Mouse (Mus musculus): ENCODE results near the gene Ddx50.

The Ddx50 gene

DNA sequence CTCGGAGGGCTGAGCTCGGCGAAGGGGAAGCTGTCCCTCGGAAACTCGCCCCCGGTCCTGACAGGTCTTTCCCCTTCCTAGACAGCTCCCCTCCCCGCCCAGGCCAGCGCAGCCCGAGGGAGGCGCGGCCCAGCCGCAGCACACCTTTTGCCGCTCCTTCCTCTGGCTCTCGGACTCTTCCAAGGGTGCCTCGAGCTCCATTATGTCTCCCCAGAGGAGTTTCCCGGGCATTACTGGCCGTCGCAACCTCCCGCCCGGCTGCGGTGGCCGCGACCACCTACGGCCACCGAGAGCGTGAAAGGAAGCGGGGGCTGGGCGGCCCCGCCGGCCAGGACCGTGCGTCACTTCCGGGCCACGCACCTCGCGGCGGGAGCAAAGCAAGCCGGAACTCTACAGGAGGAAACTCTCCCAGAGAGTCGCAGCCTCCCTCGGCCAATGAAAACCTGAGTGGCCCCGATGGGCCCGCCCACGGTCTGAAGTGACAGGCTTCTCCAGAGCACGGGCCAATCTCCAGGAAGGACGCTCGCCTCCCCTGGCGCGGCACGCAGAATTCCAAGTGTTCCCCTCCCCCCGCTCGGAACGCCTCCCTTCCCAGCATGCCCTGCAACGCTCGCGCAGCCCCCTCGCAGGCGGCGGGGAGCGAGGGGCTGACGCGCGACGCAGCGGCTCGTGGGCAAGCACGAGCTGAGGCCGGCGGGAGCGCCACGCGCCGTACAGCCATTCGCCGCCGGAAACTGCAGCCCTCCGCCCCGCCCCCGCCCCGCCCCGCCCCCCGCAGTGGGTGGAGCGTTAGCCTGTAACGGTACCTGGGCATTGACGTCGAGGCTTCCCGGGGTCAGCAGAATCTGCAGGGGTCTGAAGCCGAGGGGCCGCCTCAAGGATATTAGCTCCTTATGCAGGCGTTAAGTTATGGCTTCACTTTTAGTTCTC lies at the start of gene Ddx50:
Gene Ddx50 (minus strand): TSS at position 338 of the 930 bp plus-strand sequence.
- in situ Hi-C loops (cut with MboI, MseI): no loop called here

DNA sequence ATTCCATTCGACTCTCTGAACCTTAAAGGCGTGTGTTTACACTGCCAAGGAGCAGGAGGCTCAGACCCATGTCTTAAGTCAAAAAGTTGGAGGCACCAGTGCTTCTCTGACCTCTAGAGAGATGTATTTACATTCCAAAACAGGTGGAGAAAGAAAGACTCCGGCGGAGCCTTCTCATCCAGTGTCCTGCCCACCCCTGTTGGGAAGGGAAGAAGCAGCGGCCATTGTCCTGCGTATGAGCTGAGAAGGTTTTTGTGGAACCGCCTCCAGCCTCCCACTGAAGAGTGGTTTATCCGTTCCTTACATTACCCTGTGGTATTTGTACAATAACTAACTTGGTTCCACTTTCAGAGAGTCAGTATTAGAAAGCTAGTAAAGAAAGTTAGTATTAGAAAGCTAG lies 41.8 kb upstream of the Ddx50 start:
- in situ Hi-C loops (cut with MboI, MseI): no loop called here

DNA sequence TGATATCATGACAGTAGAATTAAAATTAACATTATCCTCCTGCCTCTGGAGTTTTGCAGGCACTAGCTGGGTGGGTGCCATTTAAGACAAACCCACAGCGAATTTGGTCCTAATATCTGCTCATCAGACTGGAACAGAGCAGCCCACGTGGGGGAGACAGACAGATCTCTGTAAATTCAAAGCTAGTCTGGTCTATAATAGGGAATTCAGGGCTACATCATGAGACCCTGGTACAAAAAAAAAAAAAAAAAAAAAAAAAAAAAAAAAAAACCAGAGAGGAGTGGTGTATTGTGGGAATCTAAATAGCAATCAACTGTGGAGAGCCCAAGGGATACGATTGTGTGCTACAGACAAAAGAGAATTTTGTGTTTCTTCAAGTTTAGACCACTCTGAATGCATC lies 41.2 kb upstream of the Ddx50 start:
- in situ Hi-C loops (cut with MboI, MseI): no loop called here

DNA sequence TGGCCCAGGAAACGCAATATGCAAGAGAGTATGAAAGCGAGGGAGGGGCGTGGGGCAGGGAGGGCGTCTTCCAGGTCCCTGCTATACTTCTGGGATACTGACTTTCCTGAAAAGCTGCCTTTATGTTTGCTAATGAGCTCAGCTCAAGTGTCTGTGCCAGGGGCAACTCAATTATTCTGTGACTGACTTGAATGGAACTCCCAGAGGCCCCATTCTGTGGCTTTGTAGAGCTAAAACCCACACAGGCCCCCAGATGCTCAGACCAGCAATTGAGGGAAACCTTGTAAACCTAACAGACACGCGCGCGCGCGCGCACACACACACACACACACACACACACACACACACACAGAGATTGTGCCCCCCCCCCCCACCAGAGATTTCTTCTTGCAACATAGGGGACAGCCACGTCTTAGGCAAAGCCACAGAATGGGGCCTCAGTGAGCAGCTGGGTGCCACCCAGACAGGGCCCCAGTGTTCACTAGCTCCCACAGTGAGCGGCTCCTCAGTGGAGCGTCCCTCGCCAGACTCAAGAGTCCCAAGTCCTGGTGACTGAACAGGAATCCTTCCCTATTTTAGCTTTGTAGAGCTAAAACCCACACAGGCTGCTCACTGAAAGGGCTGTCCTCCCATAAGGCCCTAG lies 36.1 kb upstream of the Ddx50 start:
- in situ Hi-C loops (cut with MboI, MseI): loop anchor here in 1 of 2 experiments (10.0 kb wide), 1 partner anchor 712 kb away; the partner anchor contains the start of gene Col13a1

DNA sequence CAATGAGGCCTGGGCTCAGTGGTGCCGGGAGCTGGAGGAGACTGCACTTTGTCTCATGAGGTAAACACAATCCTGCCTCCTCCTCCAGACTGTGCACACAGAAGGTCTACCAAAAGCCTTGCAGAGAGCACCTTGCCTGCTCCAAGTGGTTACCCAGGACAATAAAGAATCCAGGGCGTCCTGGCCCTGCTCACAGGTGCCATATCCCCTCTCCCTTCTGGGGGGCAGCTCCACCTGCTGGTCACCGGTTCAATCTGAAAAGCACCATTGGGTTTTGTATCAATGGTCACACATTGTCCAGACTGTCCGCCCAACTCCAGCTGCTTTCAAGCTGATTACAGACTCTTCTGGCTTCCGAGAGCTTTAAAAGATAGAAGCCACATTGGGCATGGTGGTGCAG lies 32.0 kb upstream of the Ddx50 start:
- in situ Hi-C loops (cut with MboI, MseI): loop anchor here in 1 of 2 experiments (10.0 kb wide), 1 partner anchor 708 kb away; the partner anchor contains the start of gene Col13a1

DNA sequence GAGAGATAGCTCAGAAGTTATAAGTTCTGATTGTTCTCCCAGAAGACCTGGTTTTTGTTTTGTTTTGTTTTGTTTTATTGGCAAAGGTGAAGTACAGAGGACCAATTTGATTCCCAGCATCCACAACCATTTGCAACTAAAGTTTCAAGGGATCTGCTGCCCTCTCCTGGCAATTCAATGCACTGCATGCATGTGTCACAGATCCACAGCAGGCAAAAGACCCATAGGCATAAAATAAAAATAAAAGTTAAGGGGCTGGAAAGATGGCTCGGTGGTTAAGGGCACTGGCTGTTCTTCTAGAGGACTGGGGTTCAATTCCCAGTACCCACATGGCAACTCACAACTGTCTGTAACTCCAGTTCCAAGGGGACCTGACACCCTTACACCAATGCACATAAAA lies 28.8 kb upstream of the Ddx50 start:
- in situ Hi-C loops (cut with MboI, MseI): loop anchor here in 1 of 2 experiments (10.0 kb wide), 1 partner anchor 705 kb away; the partner anchor contains the start of gene Col13a1

DNA sequence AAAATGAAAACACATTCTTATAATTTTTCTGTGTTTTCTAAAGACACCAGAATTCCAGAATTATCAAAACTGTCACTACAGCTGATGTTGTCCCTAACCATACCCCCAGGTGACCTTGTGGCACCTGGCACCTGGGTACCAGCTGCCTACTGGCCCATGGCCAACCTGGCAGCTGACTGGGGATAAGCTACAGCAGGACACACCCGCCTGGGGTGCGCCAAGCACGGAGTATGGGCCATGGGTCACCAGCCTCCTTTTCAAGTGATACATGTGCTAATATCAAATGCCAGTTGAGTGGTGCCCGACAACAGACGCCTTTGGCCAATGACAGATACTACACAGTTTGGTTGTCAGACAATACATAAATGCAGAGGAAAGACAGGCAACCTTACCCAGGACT lies 26.3 kb upstream of the Ddx50 start:
- in situ Hi-C loops (cut with MboI, MseI): no loop called here

DNA sequence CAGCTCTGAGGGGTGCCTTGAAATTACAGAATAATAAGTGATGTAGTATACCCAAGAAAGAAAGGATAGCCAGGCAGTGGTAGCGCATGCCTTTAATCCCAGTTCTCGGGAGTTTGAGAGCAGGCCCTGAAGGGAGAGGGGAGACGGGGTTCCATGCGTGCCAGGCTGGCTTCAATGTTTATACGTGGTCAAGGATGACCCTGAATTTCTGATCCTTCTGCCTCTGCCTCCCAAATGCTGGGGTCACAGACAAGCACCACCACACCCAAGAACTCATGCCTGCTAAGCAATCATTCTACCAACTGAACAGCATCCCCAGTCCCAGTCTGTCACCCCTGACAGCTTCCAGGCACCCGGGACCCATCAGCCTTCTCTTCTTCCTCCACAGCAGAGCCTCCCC lies 25.2 kb upstream of the Ddx50 start:
- in situ Hi-C loops (cut with MboI, MseI): no loop called here

DNA sequence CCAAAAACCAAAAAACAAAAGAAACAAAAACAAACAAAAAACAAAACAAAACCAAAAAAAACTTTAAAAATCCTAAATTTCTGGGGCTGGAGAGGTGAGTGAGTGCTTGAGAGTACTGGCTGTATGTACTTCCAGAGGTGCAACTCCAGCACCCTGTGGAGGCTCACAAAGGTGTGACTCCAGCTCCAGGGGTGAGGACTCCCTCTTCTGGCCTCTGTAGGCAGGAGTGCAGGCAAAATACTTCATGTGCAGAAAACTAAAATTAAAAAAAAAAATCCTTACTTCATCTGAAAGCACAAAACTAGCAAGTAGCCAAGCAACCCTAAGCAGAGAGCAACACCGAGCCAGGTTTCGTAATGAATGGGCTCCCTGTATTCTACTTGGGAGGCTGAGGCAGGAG lies 21.3 kb upstream of the Ddx50 start:
- in situ Hi-C loops (cut with MboI, MseI): no loop called here

DNA sequence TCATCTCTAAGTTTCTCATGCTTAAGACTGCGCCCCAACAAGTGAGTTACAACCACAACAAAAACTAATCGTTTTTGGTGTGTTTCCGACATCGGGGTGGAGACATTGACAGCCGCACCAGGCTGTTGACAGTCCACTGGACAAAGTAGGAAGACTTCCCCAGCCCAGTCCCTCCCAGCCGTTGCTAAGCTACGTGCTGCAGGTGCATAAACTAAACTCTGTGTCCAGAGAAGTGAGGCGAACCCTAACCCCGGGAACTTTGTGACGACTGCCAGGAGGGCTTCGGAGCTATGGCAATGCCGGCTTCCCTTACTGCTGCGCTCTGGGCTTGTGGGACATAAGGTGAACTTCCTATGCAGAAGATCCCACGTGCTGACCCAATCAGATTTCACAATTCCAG lies 18.2 kb upstream of the Ddx50 start:
- in situ Hi-C loops (cut with MboI, MseI): no loop called here

DNA sequence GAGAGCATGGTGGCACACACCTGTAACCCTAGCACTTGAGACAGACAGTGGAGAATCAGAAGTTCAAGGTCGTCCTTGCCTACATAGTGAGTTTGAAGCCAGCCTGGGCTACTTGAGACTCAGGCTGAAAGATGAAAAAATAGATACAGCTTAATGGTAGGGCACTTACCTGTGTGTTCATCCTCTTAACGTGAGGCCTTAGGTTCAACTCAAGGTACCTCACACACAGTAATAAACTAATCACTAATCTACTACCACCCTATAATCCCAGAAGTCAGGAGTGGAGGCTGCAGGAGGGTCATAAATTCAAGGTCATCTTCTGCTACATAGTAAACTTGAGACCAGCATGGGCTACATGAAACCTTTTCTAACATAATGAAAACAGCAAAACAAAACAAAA lies 17.4 kb upstream of the Ddx50 start:
- in situ Hi-C loops (cut with MboI, MseI): no loop called here

DNA sequence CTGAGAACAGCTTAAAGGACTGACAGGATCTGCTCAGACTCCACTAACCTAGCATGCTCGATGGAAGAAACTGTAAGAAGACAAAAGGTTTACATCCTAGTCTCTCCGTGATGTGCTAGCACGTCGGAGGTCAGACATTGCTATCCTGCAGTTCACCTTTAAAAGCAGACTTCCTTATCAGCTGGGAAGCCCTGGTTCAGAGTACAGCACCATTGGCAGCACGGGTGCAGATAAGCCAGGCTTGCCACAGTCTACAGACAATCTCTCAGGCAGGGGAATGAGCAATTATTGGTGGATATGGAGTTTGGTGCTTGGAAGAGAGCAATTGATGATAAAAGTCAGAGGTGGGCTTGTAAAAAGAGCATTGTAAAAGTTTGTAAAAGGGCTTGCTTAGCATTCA lies 17.0 kb upstream of the Ddx50 start:
- in situ Hi-C loops (cut with MboI, MseI): no loop called here

DNA sequence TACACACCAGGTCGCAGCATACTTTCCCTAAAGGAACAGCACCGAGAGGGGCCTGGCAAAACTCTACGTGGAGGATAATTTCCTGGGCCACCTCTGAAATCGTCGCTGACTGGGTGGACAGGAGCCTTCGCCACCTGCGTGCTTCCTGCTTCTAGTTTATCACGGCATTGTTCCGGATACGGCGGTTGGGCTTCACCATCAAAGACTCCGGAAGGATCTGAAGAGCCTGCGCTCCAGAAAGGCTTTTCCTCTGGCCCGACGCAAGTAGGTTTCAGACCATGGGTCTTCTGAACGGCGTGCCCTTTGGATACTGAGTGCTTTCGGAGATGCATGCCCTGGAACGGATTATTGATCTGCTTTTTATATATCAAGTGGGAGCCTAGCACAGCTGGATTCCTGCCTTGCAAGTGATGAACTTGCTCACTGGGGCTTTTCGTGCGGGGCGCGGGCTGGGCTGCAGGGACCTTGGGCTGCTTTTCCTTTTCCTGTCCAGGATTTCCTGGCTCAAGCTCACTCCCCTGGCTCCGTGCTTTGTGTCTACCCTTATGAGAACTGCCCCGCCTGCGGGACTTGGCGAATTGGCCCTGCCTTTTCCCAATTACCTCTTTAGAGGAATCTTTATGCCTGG lies 14.1 kb upstream of the Ddx50 start:
- in situ Hi-C loops (cut with MboI, MseI): no loop called here

DNA sequence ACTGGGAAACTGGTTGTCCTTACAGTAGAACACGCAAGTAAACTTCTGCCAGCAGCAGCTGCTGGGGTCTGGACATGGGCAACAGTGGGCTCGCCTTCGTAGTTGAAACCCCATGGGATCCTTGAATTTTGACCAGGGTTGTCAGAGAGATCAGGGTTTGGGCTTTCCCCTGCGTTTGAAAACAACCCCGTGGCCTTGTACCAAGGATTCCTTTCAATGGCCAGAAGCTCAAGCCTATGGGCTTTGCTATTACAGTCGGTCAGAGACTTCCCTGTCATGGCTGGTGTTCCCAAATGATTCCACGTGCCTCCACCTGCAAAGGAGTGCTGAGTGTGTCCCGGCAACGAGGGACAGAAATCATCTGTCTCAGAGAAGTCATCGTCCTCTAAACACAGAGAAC lies 13.2 kb upstream of the Ddx50 start:
- in situ Hi-C loops (cut with MboI, MseI): no loop called here

DNA sequence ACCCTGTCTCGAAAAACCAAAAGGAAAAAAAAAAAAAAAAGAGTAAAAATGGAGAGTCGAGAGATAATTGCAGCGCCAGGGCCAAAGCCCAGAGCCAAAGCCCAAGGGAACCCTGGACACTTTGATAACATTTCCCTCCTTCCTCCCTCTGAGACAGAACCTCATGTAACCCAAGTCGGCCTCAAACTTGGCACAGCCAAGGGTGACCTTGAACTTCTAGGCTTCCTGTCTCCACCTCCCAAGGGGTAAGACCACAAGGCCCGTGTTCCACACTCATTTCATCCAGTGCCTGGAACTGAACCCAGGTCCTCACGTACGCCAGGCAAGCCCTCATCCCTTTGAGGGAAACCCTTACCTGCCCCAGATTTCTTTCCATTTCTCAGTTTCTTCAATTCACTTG lies 5.7 kb upstream of the Ddx50 start:
- in situ Hi-C loops (cut with MboI, MseI): no loop called here

DNA sequence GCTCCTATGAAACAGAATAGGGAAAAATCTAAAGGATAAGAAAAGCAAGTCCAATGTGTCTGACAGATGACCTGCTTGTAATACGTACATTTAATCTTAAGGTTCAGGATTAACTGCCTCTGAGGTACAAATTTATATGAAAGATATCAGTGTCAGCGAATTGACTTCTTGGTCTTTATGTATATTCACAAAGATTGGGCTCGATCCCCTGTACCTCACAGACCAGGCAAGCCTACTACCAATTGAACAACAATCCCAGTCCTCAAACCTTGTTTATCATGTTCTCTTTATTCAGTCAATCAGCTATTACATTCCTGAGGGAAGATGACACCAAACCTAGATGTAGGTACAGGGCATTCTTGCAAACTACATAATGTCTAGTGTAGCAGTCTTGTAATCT lies 943 bp upstream of the Ddx50 start:
- in situ Hi-C loops (cut with MboI, MseI): no loop called here

DNA sequence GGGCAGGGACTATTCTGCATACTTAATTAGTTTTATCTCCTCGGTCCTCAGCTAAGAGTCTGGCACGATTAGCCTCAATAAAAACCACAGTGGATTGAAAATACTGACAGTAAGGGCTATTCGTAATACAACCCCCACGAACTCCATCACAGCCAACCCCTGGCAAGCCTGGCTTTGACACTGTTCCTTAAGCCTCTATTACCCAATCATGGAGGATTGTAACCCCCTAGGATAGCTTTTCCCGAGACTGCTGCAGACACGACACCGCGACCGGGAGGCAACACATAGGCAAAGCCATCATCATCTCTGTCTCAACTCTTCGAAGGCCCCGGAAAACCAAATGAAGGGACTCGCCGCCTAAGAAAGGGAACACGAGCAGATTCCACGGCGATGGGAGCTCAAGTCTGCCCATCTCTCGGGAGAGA lies 648 bp downstream of the Ddx50 start:
- in situ Hi-C loops (cut with MboI, MseI): no loop called here

DNA sequence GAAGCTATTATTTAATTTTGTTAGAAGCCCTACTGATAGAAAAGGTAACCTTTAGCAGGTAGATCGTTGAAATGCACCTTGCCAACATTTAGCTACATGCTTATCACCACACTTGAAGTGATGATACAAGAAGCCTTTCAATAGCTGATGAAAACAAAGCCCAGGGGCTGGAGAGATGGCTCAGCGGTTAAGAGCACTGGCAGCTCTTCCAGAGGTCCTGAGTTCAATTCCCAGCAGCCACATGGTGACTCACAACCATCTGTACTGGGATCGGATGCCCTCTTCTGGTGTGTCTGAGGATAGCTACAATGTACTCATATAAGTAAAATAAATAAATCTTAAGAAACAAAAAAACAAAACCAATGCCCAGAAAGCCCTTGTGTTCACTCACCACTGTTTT lies 46.9 kb downstream of the Ddx50 start:
- in situ Hi-C loops (cut with MboI, MseI): no loop called here

DNA sequence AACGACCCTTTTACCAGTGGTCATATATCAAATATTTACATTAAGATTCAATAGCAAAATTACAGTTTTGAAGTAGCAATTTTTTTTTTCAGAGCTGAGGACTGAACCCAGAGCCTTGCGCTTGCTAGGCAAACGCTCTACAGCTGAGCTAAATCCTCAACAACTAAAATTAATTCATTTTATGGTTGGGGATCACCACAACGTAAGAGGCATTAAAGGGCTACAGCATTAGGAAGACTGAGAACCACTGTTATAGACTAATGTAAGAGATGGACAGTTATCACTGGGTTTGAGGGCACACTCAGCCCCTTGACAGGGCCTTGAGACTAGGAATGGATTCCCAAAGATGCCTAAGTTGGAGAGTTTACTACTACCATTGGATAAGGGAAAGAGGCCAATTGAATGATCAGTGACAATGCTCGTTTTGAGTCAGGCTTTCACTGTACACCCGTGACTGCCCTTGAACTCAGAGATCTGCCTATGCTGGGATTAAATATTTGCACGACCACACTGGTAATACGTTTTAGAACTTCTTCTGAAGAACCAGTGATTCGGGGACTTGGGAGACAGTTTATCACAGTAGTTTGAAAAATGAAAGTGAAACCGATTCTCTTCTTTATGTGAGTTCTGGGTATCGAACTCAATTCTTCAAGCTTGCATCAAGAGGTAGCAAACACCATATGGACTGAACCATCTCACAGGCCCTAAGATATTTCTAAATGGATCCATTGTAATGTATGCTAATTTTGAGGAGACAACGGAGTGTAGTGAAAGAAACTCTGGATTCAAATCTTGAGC lies 47.6 kb downstream of the Ddx50 start:
- in situ Hi-C loops (cut with MboI, MseI): no loop called here

DNA sequence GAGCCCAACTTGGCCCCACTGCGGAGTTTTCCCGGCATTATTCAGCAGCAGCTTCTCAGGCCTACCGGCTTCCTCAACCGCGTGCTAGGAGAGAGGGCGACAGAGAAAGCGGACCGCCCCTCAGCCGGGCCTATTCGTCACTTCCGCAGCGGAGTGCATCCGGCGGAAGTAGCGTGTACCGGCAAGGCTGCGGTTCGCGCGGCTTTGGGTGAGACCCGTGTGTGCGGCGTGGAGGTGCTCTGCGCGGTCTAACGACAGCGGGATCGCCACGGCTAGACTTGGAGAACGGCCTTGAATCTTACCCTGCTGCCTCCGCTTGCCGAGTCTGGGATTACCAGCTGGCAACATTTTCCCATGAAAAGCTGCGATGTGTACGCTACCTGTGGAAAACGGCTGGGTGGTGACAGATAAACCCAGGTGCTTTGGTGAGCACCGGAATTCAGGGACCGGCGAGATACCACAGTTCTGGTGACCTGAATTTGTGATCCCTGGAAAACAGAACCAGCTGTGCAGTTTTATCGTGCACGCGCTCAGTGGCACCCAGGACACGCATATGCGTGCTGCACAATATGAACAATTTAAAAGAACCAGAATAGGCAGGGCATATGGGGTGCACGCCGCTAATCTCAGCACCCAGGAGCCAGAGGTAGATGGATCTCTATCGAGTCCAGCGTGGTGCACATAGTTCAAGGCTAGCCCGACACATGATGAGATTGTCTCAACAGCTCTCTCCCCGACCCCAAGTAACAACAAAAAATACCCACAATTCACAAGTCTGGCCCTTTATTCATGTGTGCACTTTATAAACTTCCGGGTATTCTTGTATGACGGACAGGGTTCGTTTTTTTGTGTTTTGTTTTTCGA lies 48.6 kb downstream of the Ddx50 start, which contains the start of gene Ddx21:
Gene Ddx21 (minus strand): TSS at position 105 of the 864 bp plus-strand sequence.
- in situ Hi-C loops (cut with MboI, MseI): no loop called here

DNA sequence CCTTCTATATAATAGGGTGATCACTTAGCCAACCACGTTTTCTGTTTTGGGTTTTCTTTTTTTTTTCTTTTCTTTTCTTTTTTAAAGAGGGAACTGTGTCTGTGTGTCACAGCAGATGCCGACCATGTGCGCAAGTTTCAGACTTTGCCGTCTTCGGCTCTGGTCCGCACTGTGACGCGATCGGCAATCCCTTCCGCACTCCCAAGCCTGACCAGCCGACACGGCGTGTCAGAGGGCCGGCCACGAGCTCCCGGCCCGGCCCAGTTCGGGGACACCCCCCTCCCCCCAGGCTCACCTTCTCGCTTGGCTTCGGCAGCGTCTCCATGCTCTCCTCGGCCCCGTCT lies 49.2 kb downstream of the Ddx50 start:
- in situ Hi-C loops (cut with MboI, MseI): no loop called here
